Mouse (Mus musculus) testis, adult 2 months (tissue): ENCODE measurements around the gene Draxin.
"Not testable (repeated sequence)": the region's sequence is repeated elsewhere in the genome, so short reads cannot be mapped to it uniquely, and the experiment has no call there.

ENCODE experiments used
- CTCF ChIP-seq: fragments of 200-500 bp; IDR thresholded peaks from 2 replicates; pipeline ENCODE4 v1.5.1; 2012; ENCODE audit warnings: low read depth, mild to moderate bottlenecking, inconsistent platforms, low read length, moderate library complexity; ENCODE audit not compliant: control insufficient read depth, insufficient read depth, insufficient replicate concordance
- POLR2A ChIP-seq: fragments of 200-500 bp; IDR thresholded peaks from 2 replicates; pipeline ENCODE4 v1.6.1; 2012; ENCODE audit warnings: low read depth, mild to moderate bottlenecking, inconsistent platforms, low read length, moderate library complexity; ENCODE audit not compliant: control insufficient read depth

DNA sequence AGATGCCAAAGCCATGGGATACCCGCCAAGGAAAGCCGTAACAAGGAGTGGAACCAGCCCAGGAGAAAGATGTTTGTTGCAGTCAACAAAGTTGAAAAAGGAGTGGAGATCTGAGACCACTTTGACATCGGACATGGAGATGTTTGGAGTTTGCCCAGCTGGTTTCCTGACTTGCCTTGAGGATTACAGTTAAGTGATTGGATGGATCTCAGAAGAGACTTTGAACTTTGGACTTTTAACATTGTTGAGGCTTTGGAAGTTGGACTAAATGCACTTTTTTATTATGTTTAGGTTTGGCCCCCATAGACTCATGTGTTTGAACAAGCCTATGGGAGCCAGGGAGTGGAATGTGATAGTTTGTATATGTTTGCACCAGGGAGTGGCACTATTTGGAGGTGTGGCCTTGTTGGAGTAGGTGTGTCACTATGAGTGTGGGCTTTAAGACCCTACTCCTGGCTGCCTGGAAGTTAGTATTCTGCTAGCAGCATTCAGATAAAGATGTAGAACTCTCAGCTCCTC, 80.0 kb downstream of the Draxin start:
- TF ChIP-seq CTCF, POLR2A: not testable (repeated sequence)
